Mouse (Mus musculus) heart, embryonic 15.5 days (tissue): ENCODE results near the gene Eefsec. TPM values are rescaled to one million over a fixed set of nuclear protein-coding genes. Genes with fewer than 3 reads are reported as not detected.

Source experiments
- ATAC-seq: fragments of 200-750 bp; cut with Nextera tagmentation; replicated peaks from 2 replicates; pipeline ENCODE4 v1.8.0; 2017; ENCODE audit warnings: low read depth, moderate TSS enrichment; ENCODE audit not compliant: insufficient number of reproducible peaks, insufficient read depth, low FRiP score
- H3K27ac ChIP-seq: fragments of 300-500 bp; sonication (generic); 2 replicates; pipeline ENCODE4 v1.5.1; 2015; ENCODE audit warnings: mild to moderate bottlenecking, inconsistent platforms
- H3K27me3 ChIP-seq: fragments of 300-500 bp; sonication (generic); 2 replicates; pipeline ENCODE4 v1.6.1; 2015; ENCODE audit warnings: inconsistent platforms
- H3K36me3 ChIP-seq: fragments of 300-500 bp; sonication (generic); 2 replicates; pipeline ENCODE4 v1.6.1; 2015; ENCODE audit warnings: mild to moderate bottlenecking, inconsistent platforms
- H3K4me1 ChIP-seq: fragments of 300-500 bp; sonication (generic); replicated peaks from 2 replicates; pipeline ENCODE4 v1.6.1; 2015; ENCODE audit warnings: inconsistent platforms
- H3K4me2 ChIP-seq: fragments of 300-500 bp; sonication (generic); 2 replicates; pipeline ENCODE4 v1.6.1; 2015; ENCODE audit warnings: inconsistent platforms, mild to moderate bottlenecking, moderate library complexity
- H3K4me3 ChIP-seq: fragments of 300-500 bp; sonication (generic); 2 replicates; pipeline ENCODE4 v1.5.1; 2015; ENCODE audit warnings: mild to moderate bottlenecking, inconsistent platforms
- H3K9ac ChIP-seq: fragments of 300-500 bp; sonication (generic); 2 replicates; pipeline ENCODE4 v1.6.1; 2015; ENCODE audit warnings: mild to moderate bottlenecking, inconsistent platforms
- H3K9me3 ChIP-seq: fragments of 300-500 bp; sonication (generic); replicated peaks from 2 replicates; pipeline ENCODE4 v1.6.1; 2016; ENCODE audit warnings: inconsistent platforms
- WGBS: fragments of 180-500 bp; shearing (Covaris S2); methylation state at CpG from one replicate; pipeline ENCODE4 v1.1.7; 2015; ENCODE audit warnings: mixed read lengths; 5-methylcytosine and 5-hydroxymethylcytosine counted together
- polyA plus RNA-seq: library from polyadenylated mRNA; unstranded; fragments of >200 nt; fragmentation: Nextera tagmentation; extraction: Ambion mirVana; gene quantifications from 2 replicates; pipeline ENCODE4 v1.2.1, GENCODE M21; 2015

Gene Eefsec
- polyA plus RNA-seq, 1 experiment from 2014 or later = 16.4 TPM

DNA sequence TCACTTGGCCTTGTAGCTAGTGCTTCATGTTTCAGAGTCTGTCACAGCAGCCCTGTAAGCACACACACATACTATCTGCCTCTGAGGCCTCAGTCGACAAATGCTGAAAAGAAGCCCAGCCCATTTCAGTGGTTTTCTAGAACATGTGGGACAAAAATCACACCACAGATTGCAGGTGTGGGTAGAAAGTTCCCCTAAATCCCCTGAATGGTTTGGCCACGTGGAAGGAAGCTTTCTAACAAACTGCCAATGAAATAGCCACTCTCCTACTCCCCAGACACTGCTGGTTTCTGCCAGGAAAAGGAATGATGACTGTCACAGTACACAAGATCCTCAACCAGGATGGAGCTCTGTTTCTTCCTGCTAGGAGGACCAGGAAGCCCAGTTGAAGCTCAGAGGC is 33.7 kb downstream of the Eefsec start:
- 60% methylated on average over 2 of the region's 2 CpGs for WGBS
- H3K27me3 ChIP-seq = no peaks in the 10 kb centered on the region
- H3K9ac ChIP-seq = no peak overlapping the region
- no peaks in the 10 kb centered on the region for H3K9me3 ChIP-seq
- no peak overlapping the region for H3K4me3 ChIP-seq
- no peak overlapping the region for H3K27ac ChIP-seq
- ATAC-seq = no peak
- H3K4me1 ChIP-seq = peaks cover 14% of the 10 kb centered on the region; the same call in 1 of the 2 replicates
- no peaks in the 10 kb centered on the region for H3K36me3 ChIP-seq
- no peak overlapping the region for H3K4me2 ChIP-seq

GRCm38 (mm10) chr6:88409492-88409891 is 36.8 kb downstream of the Eefsec start:
- Histone ChIP-seq H3K36me3 (no peaks in the 10 kb centered on the region), H3K9ac (no peak overlapping the region), H3K27ac (no peak overlapping the region), H3K4me3 (no peak overlapping the region), H3K4me2 (no peak overlapping the region), H3K9me3 (no peaks in the 10 kb centered on the region), H3K27me3 (no peaks in the 10 kb centered on the region), H3K4me1 (peaks cover 11% of the 10 kb centered on the region; the same call in 1 of the 2 replicates)
- WGBS = 57% methylated on average over 5 of the region's 5 CpGs
- ATAC-seq = no peak

DNA sequence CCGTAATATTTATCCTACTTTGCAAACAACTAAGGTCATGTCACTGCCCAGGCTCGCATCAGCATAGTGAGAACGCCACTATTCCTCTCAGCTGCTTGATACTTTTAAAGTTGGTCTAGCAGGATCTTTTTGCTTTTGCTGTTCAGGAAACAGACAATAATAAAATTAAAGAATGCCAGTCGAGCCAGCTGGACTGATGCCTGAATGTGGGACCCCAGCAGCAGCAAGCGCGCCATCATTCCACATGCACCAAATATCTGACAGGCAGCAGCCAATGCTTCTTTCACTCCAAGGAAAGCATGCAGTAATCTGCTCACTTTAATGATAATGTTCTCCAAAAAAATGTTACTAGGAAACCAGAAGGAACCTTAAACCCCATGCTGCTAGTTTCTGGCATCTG is 45.9 kb downstream of the Eefsec start:
- H3K4me2 ChIP-seq = no peak overlapping the region
- ATAC-seq = no peak
- H3K9me3 ChIP-seq = no peaks in the 10 kb centered on the region
- no peaks in the 10 kb centered on the region for H3K27me3 ChIP-seq
- no peak overlapping the region for H3K4me3 ChIP-seq
- peaks cover 4% of the 10 kb centered on the region; the same call in 1 of the 2 replicates for H3K4me1 ChIP-seq
- H3K9ac ChIP-seq = no peak overlapping the region
- H3K36me3 ChIP-seq = no peaks in the 10 kb centered on the region
- no peak overlapping the region for H3K27ac ChIP-seq
- WGBS = 72% methylated on average over 6 of the region's 6 CpGs

- H3K36me3 ChIP-seq = no peaks in the 10 kb centered on the region
- no peak for ATAC-seq
- no peak overlapping the region for H3K9ac ChIP-seq
Observed at GRCm38 (mm10) chr6:88397985-88398384, 48.4 kb downstream of the Eefsec start.

GRCm38 (mm10) chr6:88388946-88389345 is 57.4 kb downstream of the Eefsec start:
- no peaks in the 10 kb centered on the region for H3K9me3 ChIP-seq
- ATAC-seq = 0 out of 2 replicates have a peak, but pooled peaks have one; percentile 22
- H3K27me3 ChIP-seq = no peaks in the 10 kb centered on the region
- H3K4me2 ChIP-seq = no peak overlapping the region
- no peak overlapping the region for H3K4me3 ChIP-seq
- peaks cover 8% of the 10 kb centered on the region for H3K4me1 ChIP-seq
- H3K36me3 ChIP-seq = no peaks in the 10 kb centered on the region
- H3K27ac ChIP-seq = no peak overlapping the region
- no peak overlapping the region for H3K9ac ChIP-seq
- WGBS = 55% methylated on average over 5 of the region's 5 CpGs

More at GRCm38 (mm10) chr6:88397985-88398384, 48.4 kb downstream of the Eefsec start:
- H3K9me3 ChIP-seq = no peaks in the 10 kb centered on the region
- 76% methylated on average over 2 of the region's 2 CpGs for WGBS
- H3K4me3 ChIP-seq = no peak overlapping the region
- H3K4me1 ChIP-seq = peaks cover 4% of the 10 kb centered on the region; the same call in 1 of the 2 replicates
- no peak overlapping the region for H3K4me2 ChIP-seq
- no peaks in the 10 kb centered on the region for H3K27me3 ChIP-seq
- H3K27ac ChIP-seq = no peak overlapping the region

DNA sequence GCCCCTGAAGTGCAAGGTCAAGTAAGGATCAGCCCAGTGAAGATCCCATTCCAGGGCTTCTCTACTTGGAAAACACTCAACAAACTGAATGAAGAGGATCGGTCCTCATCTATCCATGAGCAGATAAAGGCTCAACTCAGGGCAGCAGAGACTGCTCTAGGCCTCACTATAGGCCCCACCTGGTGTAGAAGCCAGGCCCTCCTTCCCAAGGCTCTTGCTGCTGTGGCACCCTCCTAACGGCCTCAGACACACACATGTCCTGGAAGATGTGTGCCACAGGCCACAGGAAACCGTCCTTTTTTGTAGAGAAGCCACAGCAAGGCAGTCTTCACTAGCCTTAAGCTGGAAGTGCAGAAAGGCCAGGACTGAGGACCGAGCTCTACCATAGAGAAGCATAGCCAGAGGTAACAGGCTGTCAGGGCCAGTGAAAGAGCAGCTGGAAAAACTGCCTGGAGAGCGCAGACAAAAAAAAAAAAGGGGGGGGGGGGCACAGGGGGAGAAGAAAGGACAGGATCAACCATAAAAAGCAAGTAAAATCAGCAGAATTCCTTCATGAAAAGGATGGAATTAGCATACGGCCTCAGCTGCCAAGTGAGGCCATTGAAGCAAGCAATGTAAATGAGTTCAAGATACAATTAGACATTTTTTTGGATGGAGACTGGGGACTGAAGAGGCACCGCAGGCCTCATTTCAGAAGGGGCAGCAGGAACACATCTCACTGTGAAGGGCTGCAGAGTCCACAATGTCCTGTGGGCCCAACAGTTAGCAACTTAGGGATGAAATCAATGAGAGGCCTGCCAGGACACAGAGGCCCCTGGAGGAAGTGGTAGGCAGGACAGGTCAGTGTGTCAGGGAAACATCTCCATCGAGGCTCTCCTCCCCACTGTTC is 58.3 kb downstream of the Eefsec start:
- Histone ChIP-seq H3K9me3 (no peaks in the 10 kb centered on the region), H3K4me2 (no peak overlapping the region), H3K4me1 (peaks cover 8% of the 10 kb centered on the region), H3K4me3 (no peak overlapping the region), H3K27me3 (no peaks in the 10 kb centered on the region), H3K9ac (no peak overlapping the region), H3K27ac (peak overlapping the region; percentile 49; the same call in 1 of the 2 replicates), H3K36me3 (no peaks in the 10 kb centered on the region)
- no peak for ATAC-seq
- 66% methylated on average over 8 of the region's 8 CpGs for WGBS

DNA sequence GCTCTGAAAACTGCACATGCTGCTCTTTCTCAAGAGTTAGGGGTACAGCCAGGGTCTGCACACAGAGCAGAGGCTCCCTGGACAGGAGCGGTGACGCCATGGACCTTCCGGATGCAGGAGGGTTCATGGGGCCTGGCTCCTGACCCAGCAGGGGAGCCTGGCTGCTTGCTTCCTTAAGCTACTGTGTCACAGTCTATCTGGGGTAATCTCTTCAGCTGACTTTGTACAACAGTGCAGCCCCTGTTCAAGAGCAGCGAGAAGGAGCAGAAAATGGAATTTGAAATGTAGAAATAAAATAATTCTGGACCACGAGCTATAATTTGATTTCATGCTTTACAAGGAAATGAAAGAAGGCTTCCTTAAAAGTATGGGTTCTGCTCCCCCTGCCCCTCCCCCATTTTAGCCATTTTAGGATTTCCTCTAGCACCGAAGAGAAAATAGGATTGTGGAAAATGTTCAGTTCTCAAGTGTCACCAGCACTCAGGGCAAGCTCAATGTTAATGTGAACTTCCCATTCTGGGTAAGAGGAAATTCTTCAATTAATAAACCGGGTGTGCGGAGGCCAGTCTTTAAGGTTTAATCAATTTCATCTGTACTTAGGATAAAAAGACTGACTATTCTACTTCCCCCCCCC is 61.8 kb downstream of the Eefsec start:
- H3K4me2 ChIP-seq = no peak overlapping the region
- no peaks in the 10 kb centered on the region for H3K9me3 ChIP-seq
- H3K4me3 ChIP-seq = no peak overlapping the region
- H3K27ac ChIP-seq = peak overlapping the region; percentile 24; the same call in 1 of the 2 replicates
- H3K9ac ChIP-seq = no peak overlapping the region
- no peak for ATAC-seq
- peaks cover 16% of the 10 kb centered on the region for H3K4me1 ChIP-seq
- WGBS = 56% methylated on average over 8 of the region's 8 CpGs
- H3K36me3 ChIP-seq = no peaks in the 10 kb centered on the region
- H3K27me3 ChIP-seq = no peaks in the 10 kb centered on the region

DNA sequence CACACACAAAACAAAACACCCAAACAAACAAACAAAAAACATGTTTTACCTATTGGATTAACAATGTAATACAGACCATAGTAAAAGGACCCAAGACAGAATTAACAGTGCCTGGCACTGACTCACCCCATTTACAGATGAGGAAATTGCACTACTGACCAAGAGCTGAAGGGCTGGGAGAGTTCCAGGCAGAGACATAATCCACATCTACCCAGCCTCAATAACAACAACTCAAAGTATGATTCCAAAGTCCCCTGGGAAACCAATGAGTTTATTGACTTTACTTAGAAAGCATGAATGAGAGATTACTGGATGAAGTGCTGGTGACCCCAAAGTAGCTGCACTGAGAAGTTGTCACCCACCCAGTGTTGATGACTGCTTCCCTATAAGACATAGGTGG is 62.6 kb downstream of the Eefsec start:
- Histone ChIP-seq H3K27me3 (no peaks in the 10 kb centered on the region), H3K9ac (no peak overlapping the region), H3K4me1 (peaks cover 23% of the 10 kb centered on the region), H3K9me3 (no peaks in the 10 kb centered on the region), H3K4me3 (no peak overlapping the region), H3K36me3 (no peaks in the 10 kb centered on the region), H3K27ac (no peak overlapping the region), H3K4me2 (no peak overlapping the region)
- ATAC-seq = no peak

DNA sequence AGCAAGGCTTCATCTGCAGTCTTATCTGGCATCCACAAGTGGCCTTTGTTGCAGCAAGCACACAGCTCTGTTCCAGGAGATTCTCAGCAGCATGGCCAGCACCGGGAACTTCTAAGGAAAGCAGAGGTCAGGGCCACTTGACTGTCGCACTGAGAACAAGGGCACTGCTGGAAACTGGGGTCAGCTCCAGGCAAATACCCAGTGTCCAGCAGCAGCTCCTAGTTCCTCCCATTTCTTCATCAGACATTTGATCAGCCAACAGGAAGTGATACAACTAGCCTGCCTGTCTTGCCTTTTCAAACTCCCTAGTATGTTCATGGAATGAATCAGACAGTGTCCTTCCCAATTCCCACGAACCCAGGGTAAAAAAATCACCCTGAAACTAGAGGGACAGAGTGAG is 66.6 kb downstream of the Eefsec start:
- Histone ChIP-seq H3K36me3 (no peaks in the 10 kb centered on the region), H3K4me1 (peaks cover 20% of the 10 kb centered on the region), H3K4me3 (no peak overlapping the region), H3K9ac (no peak overlapping the region), H3K27me3 (no peaks in the 10 kb centered on the region), H3K27ac (no peak overlapping the region), H3K9me3 (no peaks in the 10 kb centered on the region), H3K4me2 (no peak overlapping the region)
- WGBS = 28% methylated on average over 3 of the region's 3 CpGs
- ATAC-seq = no peak

GRCm38 (mm10) chr6:88378829-88379228 is 67.5 kb downstream of the Eefsec start:
- ATAC-seq = no peak
- Histone ChIP-seq H3K9me3 (no peaks in the 10 kb centered on the region), H3K4me1 (peaks cover 17% of the 10 kb centered on the region), H3K27ac (no peak overlapping the region), H3K4me2 (no peak overlapping the region), H3K4me3 (no peak overlapping the region), H3K9ac (no peak overlapping the region), H3K36me3 (no peaks in the 10 kb centered on the region), H3K27me3 (no peaks in the 10 kb centered on the region)
- WGBS = 71% methylated on average over 1 of the region's 1 CpGs

DNA sequence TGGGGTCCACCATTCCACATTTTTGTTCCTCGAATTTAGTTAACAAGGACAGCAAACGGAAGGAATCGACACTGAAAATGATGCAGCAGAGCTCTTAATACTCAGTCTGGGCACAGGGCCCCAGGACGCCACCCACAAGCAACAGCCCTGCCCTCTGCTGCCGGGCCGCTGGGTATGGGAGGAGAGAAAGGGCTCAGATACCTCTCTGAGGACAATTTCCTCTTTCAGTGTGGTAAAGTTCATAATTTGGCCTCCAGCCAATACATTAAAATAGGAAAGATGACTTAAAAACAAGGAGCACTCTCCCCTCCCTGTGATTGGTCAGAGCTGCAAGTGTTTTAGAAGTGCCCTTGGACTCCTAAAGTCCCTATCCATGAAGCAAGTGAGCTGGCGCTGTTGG is 72.1 kb downstream of the Eefsec start:
- H3K9me3 ChIP-seq = no peaks in the 10 kb centered on the region
- 64% methylated on average over 7 of the region's 7 CpGs for WGBS
- ATAC-seq = no peak

More for the DNA sequence above, 72.1 kb downstream of the Eefsec start:
- Histone ChIP-seq H3K4me1 (peaks cover 10% of the 10 kb centered on the region), H3K9ac (no peak overlapping the region), H3K27ac (no peak overlapping the region), H3K4me2 (no peak overlapping the region), H3K27me3 (no peaks in the 10 kb centered on the region), H3K4me3 (no peak overlapping the region), H3K36me3 (no peaks in the 10 kb centered on the region)
